25 mouse cellular contexts compared by ENCODE assay signal in genomic region chr1:166017203-166017602, GRCm38 (mm10). TPM values are rescaled to one million over a fixed set of nuclear protein-coding genes. Genes with fewer than 3 reads are reported as not detected.
DNase-seq lines count a peak whose midpoint lies in the region; ATAC-seq and TF ChIP-seq lines count a peak whose summit lies in the region.
"Had no signal": no experiment of that assay in that cellular context is flagged by ENCODE, and none has a peak within 500 bp of the region (broad histone marks: within the 10 kb centered on the region; RNA-seq: fewer than 3 reads in every experiment).

No protein-coding gene starts in this region.

- no peaks in the 10 kb centered on the region for H3K4me1 ChIP-seq in intestine, postnatal 0 days (replicated peaks; ENCODE audit: control insufficient read depth, insufficient read depth, low read length)
- H3K4me1 ChIP-seq: embryonic facial prominence, embryonic 15.5 days; heart, embryonic 10.5 days; hindbrain, embryonic 13.5 days had no signal

- 87% methylated on average over 4 of the region's 4 CpGs for WGBS in intestine, postnatal 0 days

- H3K36me3 ChIP-seq in intestine, postnatal 0 days (ENCODE audit: control insufficient read depth, insufficient read depth): no peaks in the 10 kb centered on the region
- H3K36me3 ChIP-seq: embryonic facial prominence, embryonic 15.5 days; forebrain, embryonic 10.5 days; G1E; heart, embryonic 10.5 days; hindbrain, embryonic 13.5 days had no signal

- DNase-seq in CD4-positive helper T cell, adult 2 months (ENCODE audit: low read depth, low spot score): peak; percentile 16
- DNase-seq in induced T-regulatory cell, adult 2 months (ENCODE audit: low read depth): peak; percentile 57
- DNase-seq in lung, postnatal 25 days (ENCODE audit: low spot score): no peak
- DNase-seq in ovary, postnatal 10 days (ENCODE audit: low spot score): no peak
- DNase-seq: adrenal gland, adult 2 months; adrenal gland, postnatal 25 days; B cell, adult 2 months; cerebellum, adult 2 months; cerebellum, postnatal 10 days; embryo, embryonic 11 days; gastrocnemius, adult 2 months; gastrocnemius, postnatal 36 days; heart, adult 18-20 months; heart, postnatal 14 days had no signal

- no peak overlapping the region for H3K9ac ChIP-seq in intestine, postnatal 0 days (ENCODE audit: low read depth, low read length)
- H3K9ac ChIP-seq: embryonic facial prominence, embryonic 15.5 days; hindbrain, embryonic 13.5 days had no signal

- H3K27ac ChIP-seq in intestine, postnatal 0 days (ENCODE audit: low read depth, low read length): no peak overlapping the region
- H3K27ac ChIP-seq: embryonic facial prominence, embryonic 15.5 days; forebrain, embryonic 10.5 days; gastrocnemius, adult 2 months; heart, embryonic 10.5 days; hindbrain, embryonic 13.5 days; hindbrain, postnatal 0 days had no signal

- no peaks in the 10 kb centered on the region for H3K27me3 ChIP-seq in intestine, postnatal 0 days (replicated peaks; ENCODE audit: control insufficient read depth, insufficient read depth, low read length)
- H3K27me3 ChIP-seq: embryonic facial prominence, embryonic 15.5 days; hindbrain, embryonic 13.5 days had no signal

- H3K4me2 ChIP-seq in intestine, postnatal 0 days (replicated peaks; ENCODE audit: low read depth): no peak overlapping the region
- H3K4me2 ChIP-seq: embryonic facial prominence, embryonic 15.5 days; hindbrain, embryonic 13.5 days had no signal

- no peak for TF ChIP-seq CTCF in intestine, postnatal 0 days (IDR thresholded peaks at IDR 0.05; ENCODE audit: low read depth)

- ATAC-seq in CD4-positive, CD25-positive, alpha-beta regulatory T cell, adult 4 months: peak; percentile 75
- no peak for ATAC-seq in intestine, postnatal 0 days
- ATAC-seq: forebrain, embryonic 14.5 days; hindbrain, postnatal 0 days; intestine, embryonic 16.5 days had no signal

- no peak overlapping the region for H3K4me3 ChIP-seq in intestine, postnatal 0 days (ENCODE audit: low read depth, low read length)
- H3K4me3 ChIP-seq: embryonic facial prominence, embryonic 15.5 days; erythroblast, embryonic 14.5 days; forebrain, embryonic 10.5 days; gastrocnemius, adult 2 months; heart, embryonic 10.5 days; hindbrain, embryonic 13.5 days had no signal

- no peaks in the 10 kb centered on the region for H3K9me3 ChIP-seq in intestine, postnatal 0 days (ENCODE audit: control insufficient read depth)
- H3K9me3 ChIP-seq: embryonic facial prominence, embryonic 15.5 days; forebrain, embryonic 10.5 days; G1E; heart, embryonic 10.5 days; hindbrain, embryonic 13.5 days had no signal

RNA-seq across cellular contexts. Expression of gene Pou2f1, which starts 14.7 kb away (rescaled TPM):
- polyA plus RNA-seq in CD4-positive, CD25-positive, alpha-beta regulatory T cell, adult 4 months (2017; shearing (Covaris generic)): 10 to 100 TPM; 53.6 to 55.3 TPM
- polyA plus RNA-seq in intestine, postnatal 0 days (2015; fragmentation: Nextera tagmentation; extraction: Ambion mirVana): 6.1 and 6.9 TPM in 2 replicates

Comparison
In these comparisons a context has a peak if more than half of its experiments do, and no peak if none do; other contexts are left out.
1. DNase-seq: peak in CD4-positive helper T cell, adult 2 months (single experiment) and induced T-regulatory cell, adult 2 months (single experiment); none in lung, postnatal 25 days (single experiment) and ovary, postnatal 10 days (single experiment).